Mouse (Mus musculus) sigmoid colon, adult 10 weeks (tissue): Measurements from ENCODE around the gene Pls1. TPM values are rescaled to one million over a fixed set of nuclear protein-coding genes. Genes with fewer than 3 reads are reported as not detected.

Experiments
- polyA plus RNA-seq: library from polyadenylated mRNA; stranded (reverse); fragments of 350-450 nt; fragmentation: Illumina TruSeq; extraction: RNeasy Lipid Tissue Mini Kit (QIAGEN cat#74804); gene quantifications from one replicate; pipeline ENCODE4 v1.2.3, GENCODE M21; 2014; ENCODE audit warnings: low read depth, low replicate concordance

The Pls1 gene
- polyA plus RNA-seq, result 430 TPM

GRCm38 (mm10) chr9:95844825-95845460, at the start of gene Pls1:
Pls1 (minus strand) TSS chr9:95845311.

GRCm38 (mm10) chr9:95857414-95858026, 12.4 kb upstream of the Pls1 start, which contains the start of gene Atr:
Atr (plus strand) TSS chr9:95857597.

GRCm38 (mm10) chr9:95750037-95750511, 95.0 kb downstream of the Pls1 start, which contains the start of gene Trpc1:
Trpc1 (minus strand) TSS chr9:95750375.

Other genes with a start within 250 kb of the Pls1 start
- 0.63 TPM for gene Pcolce2, start 207.7 kb downstream of the Pls1 start, polyA plus RNA-seq
- 5.8 TPM for gene Trpc1, start 94.9 kb downstream of the Pls1 start, polyA plus RNA-seq
- 21.9 TPM for gene Atr, start 12.3 kb upstream of the Pls1 start, polyA plus RNA-seq
- 45.7 TPM for gene Xrn1, start 109.4 kb upstream of the Pls1 start, polyA plus RNA-seq